Mouse (Mus musculus) gonadal fat pad, adult 2 months (tissue): ENCODE results near the gene Ablim1. TPM values are rescaled to one million over a fixed set of nuclear protein-coding genes. Genes with fewer than 3 reads are reported as not detected.

Experiments used
- DNase-seq: peaks from one replicate; pipeline ENCODE4 v3.0.0-alpha.2; 2012; ENCODE audit warnings: low read depth
- polyA plus RNA-seq: library from polyadenylated mRNA; depleted of rRNA; stranded (reverse); fragments of >200 nt; gene quantifications from 2 replicates; pipeline ENCODE4 v1.2.3, GENCODE M21; 2012

The Ablim1 gene
- polyA plus RNA-seq, 1 experiment: 57.5 TPM

- DNase-seq: no peak
Observed at GRCm38 (mm10) chr19:57127523-57127922, 187.2 kb downstream of the Ablim1 start.

- no peak for DNase-seq
Observed at GRCm38 (mm10) chr19:57126950-57127349, 187.8 kb downstream of the Ablim1 start.

GRCm38 (mm10) chr19:57124906-57125305 lies 189.8 kb downstream of the Ablim1 start:
- no peak for DNase-seq

- DNase-seq: no peak
Observed at GRCm38 (mm10) chr19:57124138-57124519, 190.6 kb downstream of the Ablim1 start.

GRCm38 (mm10) chr19:57123503-57124137 lies 191.1 kb downstream of the Ablim1 start:
- no peak for DNase-seq

- DNase-seq: no peak
Observed at GRCm38 (mm10) chr19:57122261-57122660, 192.5 kb downstream of the Ablim1 start.

GRCm38 (mm10) chr19:57121036-57121435 lies 193.7 kb downstream of the Ablim1 start:
- no peak for DNase-seq

GRCm38 (mm10) chr19:57119661-57120060 lies 195.1 kb downstream of the Ablim1 start:
- DNase-seq: no peak

- DNase-seq: no peak
Observed at GRCm38 (mm10) chr19:57118785-57119565, 195.7 kb downstream of the Ablim1 start.

GRCm38 (mm10) chr19:57117751-57118150 lies 197.0 kb downstream of the Ablim1 start:
- DNase-seq: no peak

- no peak for DNase-seq
Observed at GRCm38 (mm10) chr19:57116871-57117501, 197.7 kb downstream of the Ablim1 start.

GRCm38 (mm10) chr19:57115670-57116069 lies 199.0 kb downstream of the Ablim1 start:
- DNase-seq: no peak

GRCm38 (mm10) chr19:57114951-57115350 lies 199.8 kb downstream of the Ablim1 start:
- DNase-seq: no peak

GRCm38 (mm10) chr19:57113975-57114374 lies 200.7 kb downstream of the Ablim1 start:
- DNase-seq: no peak

- DNase-seq: no peak
Observed at GRCm38 (mm10) chr19:57112816-57113406, 201.8 kb downstream of the Ablim1 start.

- DNase-seq: no peak
Observed at GRCm38 (mm10) chr19:57112231-57112815, 202.4 kb downstream of the Ablim1 start.

- no peak for DNase-seq
Observed at GRCm38 (mm10) chr19:57111301-57111700, 203.4 kb downstream of the Ablim1 start.

- no peak for DNase-seq
Observed at GRCm38 (mm10) chr19:57109620-57110019, 205.1 kb downstream of the Ablim1 start.

- DNase-seq: no peak
Observed at GRCm38 (mm10) chr19:57106513-57106912, 208.2 kb downstream of the Ablim1 start.

- DNase-seq: no peak
Observed at GRCm38 (mm10) chr19:57106031-57106430, 208.7 kb downstream of the Ablim1 start.

- DNase-seq: no peak
Observed at GRCm38 (mm10) chr19:57105156-57105555, 209.6 kb downstream of the Ablim1 start.

- DNase-seq: no peak
Observed at GRCm38 (mm10) chr19:57104171-57104748, 210.5 kb downstream of the Ablim1 start.
